Mouse (Mus musculus) kidney, adult 2 months (tissue): ENCODE measurements around the gene Itgam.

Experiments
- CTCF ChIP-seq: fragments of 200-500 bp; conservative IDR thresholded peaks from 2 replicates; pipeline ENCODE4 v1.5.1; 2011; ENCODE audit warnings: low read depth, mild to moderate bottlenecking, control low read depth, low read length, moderate library complexity, mixed read lengths; ENCODE audit not compliant: insufficient read depth, insufficient read length
- POLR2A ChIP-seq: fragments of 200-500 bp; IDR thresholded peaks from one replicate; pipeline ENCODE4 v1.6.1; 2011; ENCODE audit warnings: low read depth, low read length, control low read depth

GRCm38 (mm10) chr7:128100742-128101357, 38.4 kb downstream of the Itgam start:
- TF ChIP-seq POLR2A (no peak), CTCF (no peak)
